Mouse (Mus musculus): Measurements from ENCODE around the gene Zfp683.

- TF ChIP-seq CTCF (conservative IDR thresholded peaks at IDR 0.05; ENCODE audit: low read length) (no peak), NANOG (IDR thresholded peaks at IDR 0.05; ENCODE audit: borderline replicate concordance, low read length) (no peak)
Observed at GRCm38 (mm10) chr4:134041317-134042123, 12.1 kb upstream of the Zfp683 start.
